Mouse (Mus musculus) Patski (cell line): ENCODE results near the gene Plekhg3. TPM values are rescaled to one million over a fixed set of nuclear protein-coding genes. Genes with fewer than 3 reads are reported as not detected.

Experiments
- ATAC-seq: fragments of 100-300 bp; one replicate; pipeline ENCODE4 v1.8.0; 2021
- CTCF ChIA-PET: fragments of 350-600 bp; sonication (Branson Sonifier 250); formaldehyde crosslinking; loops from one replicate; lab custom pipeline; 2022; ENCODE audit warnings: inconsistent platforms; lab: Charles Lee
- POLR2A ChIA-PET: fragments of 350-600 bp; sonication (Branson Sonifier 250); formaldehyde crosslinking; loops from one replicate; lab custom pipeline; 2022; ENCODE audit warnings: antibody characterized with exemption, inconsistent platforms; lab: Charles Lee
- DNase-seq: peaks from one replicate; pipeline ENCODE4 v3.0.0-alpha.2; 2011; ENCODE audit warnings: low read depth, low spot score
- H3K27me3 ChIP-seq: fragments of 371-371 bp; one replicate; pipeline ENCODE4 v1.5.1; 2021
- CTCF ChIP-seq: fragments of 100-300 bp; IDR thresholded peaks from one replicate; pipeline ENCODE4 v1.5.1; 2021
- in situ Hi-C: fragments of 300-500 bp; cut with MboI; formaldehyde crosslinking; loops from 3 replicates; pipeline ENCODE4 v1.11.1; 2018; ENCODE audit warnings: low pct_unique_long_range_greater_than_20kb, mixed read lengths
- polyA plus RNA-seq: library from polyadenylated mRNA; unstranded; gene quantifications from one replicate; pipeline ENCODE4 v1.2.3, GENCODE M21; 2021

The Plekhg3 gene
- polyA plus RNA-seq, 1 experiment from 2014 or later, result 73.4 TPM

GRCm38 (mm10) chr12:76556745-76557389 is 26.2 kb downstream of the Plekhg3 start:
- TF ChIP-seq CTCF, result no peak
- H3K27me3 ChIP-seq, result no peaks in the 10 kb centered on the region
- DNase-seq, result no peak
- ChIA-PET POLR2A (interaction anchor here (0.6 to 1.7 kb wide), 3 partner anchors 8 to 1059 kb away, joined by 3 to 5 read pairs (median 4); no protein-coding TSS in a partner anchor), CTCF (interaction anchor here (0.8 to 1.3 kb wide), 3 partner anchors 36 to 61 kb away, joined by 3 to 4 read pairs (median 3); no protein-coding TSS in a partner anchor)
- in situ Hi-C loops, result no loop called here
- no peak for ATAC-seq

- ChIA-PET CTCF (interaction anchor here (1.0 to 1.3 kb wide), 2 partner anchors 17 to 62 kb away, joined by 3 to 4 read pairs; no protein-coding TSS in a partner anchor), POLR2A (interaction anchor here (1.7 kb wide), 1 partner anchor 9 kb away, joined by 5 read pairs; no protein-coding TSS in a partner anchor)
- in situ Hi-C loops, result no loop called here
- no peak for TF ChIP-seq CTCF
- DNase-seq (no peak), ATAC-seq (no peak)
- no peaks in the 10 kb centered on the region for H3K27me3 ChIP-seq
These were observed 27.5 kb downstream of the Plekhg3 start for GRCm38 (mm10) chr12:76558206-76558605.

GRCm38 (mm10) chr12:76562196-76562595 is 31.5 kb downstream of the Plekhg3 start:
- ChIA-PET POLR2A (interaction anchor here (1.4 to 1.6 kb wide), 2 partner anchors 10 to 66 kb away, joined by 6 to 7 read pairs; no protein-coding TSS in a partner anchor), CTCF (interaction anchor here (0.8 to 1.4 kb wide), 2 partner anchors 20 to 66 kb away, joined by 3 read pairs; no protein-coding TSS in a partner anchor)
- in situ Hi-C loops, result no loop called here
- no peak for DNase-seq
- H3K27me3 ChIP-seq, result no peaks in the 10 kb centered on the region
- no peak for TF ChIP-seq CTCF
- no peak for ATAC-seq

- in situ Hi-C loops, result no loop called here
These were observed 35.6 kb downstream of the Plekhg3 start for GRCm38 (mm10) chr12:76566284-76566683.

GRCm38 (mm10) chr12:76570221-76570940 is 39.7 kb downstream of the Plekhg3 start:
- TF ChIP-seq CTCF, result no peak
- ATAC-seq (no peak), DNase-seq (no peak)
- ChIA-PET POLR2A (no interaction called here), CTCF (no interaction called here)
- in situ Hi-C loops, result no loop called here
- H3K27me3 ChIP-seq, result no peaks in the 10 kb centered on the region

More at GRCm38 (mm10) chr12:76566284-76566683, 35.6 kb downstream of the Plekhg3 start:
- ChIA-PET CTCF (no interaction called here), POLR2A (no interaction called here)
- no peak for TF ChIP-seq CTCF
- DNase-seq, result no peak
- no peaks in the 10 kb centered on the region for H3K27me3 ChIP-seq
- no peak for ATAC-seq

- TF ChIP-seq CTCF, result no peak
- ATAC-seq, result no peak
- ChIA-PET POLR2A (interaction anchor here (0.8 to 1.6 kb wide), 2 partner anchors 8 to 34 kb away, joined by 3 to 7 read pairs; no protein-coding TSS in a partner anchor), CTCF (no interaction called here)
- no peak for DNase-seq
- H3K27me3 ChIP-seq, result no peaks in the 10 kb centered on the region
- in situ Hi-C loops, result no loop called here
These were observed 40.6 kb downstream of the Plekhg3 start for GRCm38 (mm10) chr12:76571266-76571665.

GRCm38 (mm10) chr12:76572261-76573251 is 41.9 kb downstream of the Plekhg3 start:
- CTCF ChIA-PET, result interaction anchor here (1.0 kb wide), 1 partner anchor 19 kb away, joined by 3 read pairs; no protein-coding TSS in a partner anchor
- TF ChIP-seq CTCF, result no peak
- DNase-seq, result no peak

GRCm38 (mm10) chr12:76573381-76573780 is 42.7 kb downstream of the Plekhg3 start:
- DNase-seq (no peak), ATAC-seq (no peak)
- H3K27me3 ChIP-seq, result no peaks in the 10 kb centered on the region
- in situ Hi-C loops, result no loop called here
- CTCF ChIA-PET, result interaction anchor here (1.7 kb wide), 1 partner anchor 18 kb away, joined by 6 read pairs; no protein-coding TSS in a partner anchor
- TF ChIP-seq CTCF, result no peak
- POLR2A ChIA-PET, result no interaction called here

More at GRCm38 (mm10) chr12:76572261-76573251, 41.9 kb downstream of the Plekhg3 start:
- POLR2A ChIA-PET, result interaction anchor here (1.6 kb wide), 1 partner anchor 10 kb away, joined by 7 read pairs; no protein-coding TSS in a partner anchor
- ATAC-seq, result peak; percentile 58
- H3K27me3 ChIP-seq, result no peaks in the 10 kb centered on the region
- in situ Hi-C loops, result no loop called here

- ATAC-seq (no peak), DNase-seq (no peak)
- ChIA-PET CTCF (interaction anchor here (1.4 to 1.7 kb wide), 2 partner anchors 17 to 27 kb away, joined by 3 to 6 read pairs; no protein-coding TSS in a partner anchor), POLR2A (no interaction called here)
- in situ Hi-C loops, result no loop called here
- TF ChIP-seq CTCF, result no peak
- no peaks in the 10 kb centered on the region for H3K27me3 ChIP-seq
These were observed 44.1 kb downstream of the Plekhg3 start for GRCm38 (mm10) chr12:76574815-76575214.
